Mouse (Mus musculus) lung, postnatal 4 days (tissue): ENCODE measurements around the gene Olfr1009.
"Not testable (repeated sequence)": the region's sequence is repeated elsewhere in the genome, so short reads cannot be mapped to it uniquely, and the experiment has no call there.

Source experiments
- DNase-seq, 2 experiments: peaks; one replicate each; pipeline ENCODE4 v3.0.0; 2021

The Olfr1009 gene

DNA sequence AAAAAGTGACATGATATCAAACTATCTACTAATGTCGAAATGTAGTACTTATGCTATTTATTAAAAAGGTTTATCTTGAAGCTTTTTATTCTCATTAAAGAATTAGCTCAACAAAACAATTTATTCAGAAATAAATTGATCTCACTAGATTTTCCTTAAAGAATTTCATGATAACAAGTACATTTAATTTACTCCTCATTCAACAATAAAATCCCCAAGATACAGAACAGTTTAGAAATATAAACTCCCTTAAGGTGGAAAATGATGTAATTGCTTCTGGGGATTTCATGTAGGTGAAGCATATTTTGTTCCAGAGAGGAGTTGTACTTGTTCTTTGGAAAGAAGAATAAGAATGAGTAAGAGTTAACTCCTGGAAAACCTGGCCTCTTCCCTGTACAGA, at the start of gene Olfr1009:
Gene Olfr1009, plus strand, starts transcription at position 301 of the 400 bp plus-strand sequence.
- no peak for DNase-seq

DNA sequence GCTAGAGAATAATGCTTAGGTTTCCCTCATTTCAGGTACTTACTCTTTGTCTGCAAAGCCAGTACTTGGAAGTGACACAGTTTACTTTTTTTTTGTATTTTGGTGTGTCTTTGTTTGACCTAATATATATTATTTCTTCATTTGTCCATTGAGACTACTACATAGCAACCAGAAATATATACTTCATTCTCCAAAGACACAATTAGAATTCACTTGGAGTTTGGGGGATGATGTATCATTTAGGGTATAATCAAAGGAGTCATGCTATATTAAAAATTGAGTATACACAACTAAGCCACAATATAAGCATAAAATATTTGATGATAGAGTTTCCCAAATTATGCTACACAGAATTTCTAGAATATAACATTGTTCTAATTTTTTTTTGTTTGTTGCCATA, 36.6 kb upstream of the Olfr1009 start, which contains the start of gene Olfr1006:
Gene Olfr1006, minus strand, starts transcription at position 101 of the 400 bp plus-strand sequence.
- no peak for DNase-seq

GRCm38 (mm10) chr2:85689131-85689530, 26.1 kb upstream of the Olfr1009 start, which contains the start of gene Olfr1008:
TSS of gene Olfr1008 (plus strand) at chr2:85689431.
- no peak for DNase-seq

DNA sequence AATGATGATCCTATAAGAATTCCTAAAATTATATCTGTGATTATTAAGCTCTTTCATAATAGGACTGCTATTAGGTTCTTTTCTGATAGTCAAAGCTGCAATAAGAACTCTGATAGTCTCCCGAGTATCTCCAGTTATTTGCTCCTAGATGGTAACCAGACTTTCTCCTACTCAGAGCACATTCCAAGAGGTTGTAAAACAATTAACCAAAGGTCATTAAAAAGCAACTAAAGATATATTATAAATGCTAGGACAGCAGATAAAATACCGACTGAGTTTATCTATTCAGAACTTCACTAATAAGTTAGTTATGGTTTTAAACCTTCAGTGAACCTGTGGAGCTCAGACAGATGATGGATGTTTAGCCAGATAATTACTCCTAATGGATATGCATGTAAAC, 4.5 kb upstream of the Olfr1009 start:
- DNase-seq: not testable (repeated sequence)

DNA sequence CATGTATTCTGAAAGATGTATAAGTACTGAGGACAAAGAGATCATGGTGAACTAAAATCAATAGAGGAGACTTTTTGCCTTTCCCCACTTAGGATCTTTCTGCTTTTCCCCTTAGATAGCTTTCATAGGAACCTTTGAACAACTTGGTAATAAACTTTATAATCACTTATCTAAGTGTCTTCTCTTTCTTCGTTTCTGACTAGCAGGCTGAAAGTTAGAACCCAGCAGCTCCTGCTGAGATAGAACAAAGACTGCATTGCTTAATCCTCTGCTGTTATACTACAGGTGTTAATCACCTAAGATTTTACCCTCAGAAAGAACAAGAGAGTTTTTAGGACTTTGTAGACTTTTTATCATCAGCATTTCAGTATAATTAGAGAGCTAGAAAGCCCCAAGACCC, 4.1 kb upstream of the Olfr1009 start:
- DNase-seq: no peak

DNA sequence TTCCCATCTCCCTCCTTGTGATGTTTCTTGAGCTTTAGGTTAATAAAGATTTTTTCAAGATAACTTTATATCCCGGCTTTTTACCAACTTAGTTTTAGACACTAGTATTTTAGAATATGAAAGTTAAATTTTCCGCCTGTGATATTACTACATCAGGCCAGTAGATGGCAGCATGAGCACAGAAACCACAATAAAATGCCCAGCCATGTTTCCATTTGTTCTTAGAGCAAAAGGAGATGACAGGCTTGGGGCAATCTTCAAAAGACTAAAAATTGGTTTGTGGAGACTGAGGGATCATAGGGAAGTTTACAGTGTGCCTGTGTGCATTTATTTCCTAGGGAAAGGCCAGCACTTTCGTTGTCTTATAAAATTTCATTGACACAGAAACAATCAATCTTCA, 10.6 kb downstream of the Olfr1009 start:
- no peak for DNase-seq

DNA sequence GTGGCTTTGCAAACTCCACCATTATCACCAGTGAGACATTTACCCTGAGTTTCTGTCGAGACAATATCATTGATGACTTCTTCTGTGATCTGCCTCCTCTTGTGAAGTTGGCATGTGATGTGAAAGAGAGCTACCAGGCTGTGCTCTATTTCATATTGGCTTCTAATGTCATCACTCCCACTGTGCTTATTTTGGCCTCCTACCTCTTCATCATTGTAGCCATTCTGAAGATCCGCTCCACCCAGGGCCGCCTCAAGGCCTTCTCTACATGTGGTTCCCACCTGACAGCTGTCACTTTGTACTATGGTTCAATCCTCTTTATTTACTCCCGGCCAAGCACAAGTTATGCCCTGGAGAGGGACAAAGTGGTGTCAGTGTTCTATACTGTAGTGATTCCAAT, 38.6 kb downstream of the Olfr1009 start:
- DNase-seq: no peak

GRCm38 (mm10) chr2:85762666-85763065, 47.4 kb downstream of the Olfr1009 start, which contains the start of gene Olfr1012:
TSS of gene Olfr1012 (minus strand) at chr2:85762766.
- DNase-seq: no peak

GRCm38 (mm10) chr2:85766798-85767197, 51.6 kb downstream of the Olfr1009 start, which contains the start of gene Olfr1013:
TSS of gene Olfr1013 (plus strand) at chr2:85767098.
- DNase-seq: no peak

- DNase-seq: no peak
These were observed 57.2 kb downstream of the Olfr1009 start, which contains the start of gene Olfr1014 for GRCm38 (mm10) chr2:85772413-85772812. TSS of gene Olfr1014 (plus strand) at chr2:85772713.
